Mouse (Mus musculus): ENCODE data around the gene Atp6v0e. TPM values are rescaled to one million over a fixed set of nuclear protein-coding genes. Genes with fewer than 3 reads are reported as not detected.
A peak's percentile ranks its signal among the peaks of the same experiment; 100 is the strongest.

Gene Atp6v0e
- polyA plus RNA-seq, 1 experiment = 112 TPM

- TF ChIP-seq POLR2A (IDR thresholded peaks at IDR 0.05; ENCODE audit: borderline replicate concordance, control insufficient read depth, low read depth, low read length) (no peak), CTCF (IDR thresholded peaks at IDR 0.05; ENCODE audit: control insufficient read depth, insufficient read depth, low read length) (no peak)
- Histone ChIP-seq H3K4me1 (ENCODE audit: control insufficient read depth, insufficient read depth, low read length) (no peaks in the 10 kb centered on the region; the same call in 1 of the 2 replicates), H3K4me3 (replicated peaks; ENCODE audit: control insufficient read depth, low read depth, low read length) (no peak overlapping the region), H3K27ac (ENCODE audit: control insufficient read depth, insufficient read depth, low read depth, low read length, poor library complexity) (no peak overlapping the region; the same call in 1 of the 2 replicates)
- 92% methylated on average over 2 of the region's 2 CpGs for WGBS
Measured at GRCm38 (mm10) chr17:26643993-26644392, 19.0 kb upstream of the Atp6v0e start.

- H3K4me3 ChIP-seq (replicated peaks; ENCODE audit: control insufficient read depth, low read depth, low read length) = no peak overlapping the region
- TF ChIP-seq POLR2A (IDR thresholded peaks at IDR 0.05; ENCODE audit: borderline replicate concordance, control insufficient read depth, low read depth, low read length) = no peak
- no peak for TF ChIP-seq CTCF (IDR thresholded peaks at IDR 0.05; ENCODE audit: control insufficient read depth, insufficient read depth, low read length)
- WGBS = 82% methylated on average over 9 of the region's 9 CpGs
- H3K4me1 ChIP-seq (ENCODE audit: control insufficient read depth, insufficient read depth, low read length) = no peaks in the 10 kb centered on the region; the same call in 1 of the 2 replicates
- no peak overlapping the region for H3K27ac ChIP-seq (ENCODE audit: control insufficient read depth, insufficient read depth, low read depth, low read length, poor library complexity)
Measured at GRCm38 (mm10) chr17:26644509-26645410, 18.3 kb upstream of the Atp6v0e start.

- Histone ChIP-seq H3K4me3 (replicated peaks; ENCODE audit: control insufficient read depth, low read depth, low read length) (no peak overlapping the region), H3K4me1 (ENCODE audit: control insufficient read depth, insufficient read depth, low read length) (no peaks in the 10 kb centered on the region; the same call in 1 of the 2 replicates), H3K27ac (ENCODE audit: control insufficient read depth, insufficient read depth, low read depth, low read length, poor library complexity) (no peak overlapping the region)
- TF ChIP-seq POLR2A (IDR thresholded peaks at IDR 0.05; ENCODE audit: borderline replicate concordance, control insufficient read depth, low read depth, low read length) (no peak), CTCF (IDR thresholded peaks at IDR 0.05; ENCODE audit: control insufficient read depth, insufficient read depth, low read length) (no peak)
- WGBS = 83% methylated on average over 8 of the region's 8 CpGs
Measured at GRCm38 (mm10) chr17:26645411-26645854, 17.6 kb upstream of the Atp6v0e start.

GRCm38 (mm10) chr17:26647283-26647682 is 15.7 kb upstream of the Atp6v0e start:
- no peak for TF ChIP-seq CTCF (IDR thresholded peaks at IDR 0.05; ENCODE audit: control insufficient read depth, insufficient read depth, low read length)
- no peak for TF ChIP-seq POLR2A (IDR thresholded peaks at IDR 0.05; ENCODE audit: borderline replicate concordance, control insufficient read depth, low read depth, low read length)
- H3K4me1 ChIP-seq (ENCODE audit: control insufficient read depth, insufficient read depth, low read length) = no peaks in the 10 kb centered on the region
- no peak overlapping the region for H3K4me3 ChIP-seq (replicated peaks; ENCODE audit: control insufficient read depth, low read depth, low read length)
- WGBS = 68% methylated on average over 13 of the region's 13 CpGs
- no peak overlapping the region for H3K27ac ChIP-seq (ENCODE audit: control insufficient read depth, insufficient read depth, low read depth, low read length, poor library complexity)

- TF ChIP-seq POLR2A (IDR thresholded peaks at IDR 0.05; ENCODE audit: borderline replicate concordance, control insufficient read depth, low read depth, low read length) (no peak), CTCF (IDR thresholded peaks at IDR 0.05; ENCODE audit: control insufficient read depth, insufficient read depth, low read length) (peak; percentile 35; the same call in 1 of the 2 replicates)
- Histone ChIP-seq H3K4me1 (ENCODE audit: control insufficient read depth, insufficient read depth, low read length) (no peaks in the 10 kb centered on the region), H3K4me3 (replicated peaks; ENCODE audit: control insufficient read depth, low read depth, low read length) (no peak overlapping the region), H3K27ac (ENCODE audit: control insufficient read depth, insufficient read depth, low read depth, low read length, poor library complexity) (no peak overlapping the region)
- 75% methylated on average over 4 of the region's 4 CpGs for WGBS
Measured at GRCm38 (mm10) chr17:26649565-26649964, 13.5 kb upstream of the Atp6v0e start.

- Histone ChIP-seq H3K4me1 (ENCODE audit: control insufficient read depth, insufficient read depth, low read length) (no peaks in the 10 kb centered on the region), H3K4me3 (replicated peaks; ENCODE audit: control insufficient read depth, low read depth, low read length) (no peak overlapping the region), H3K27ac (ENCODE audit: control insufficient read depth, insufficient read depth, low read depth, low read length, poor library complexity) (no peak overlapping the region)
- TF ChIP-seq POLR2A (IDR thresholded peaks at IDR 0.05; ENCODE audit: borderline replicate concordance, control insufficient read depth, low read depth, low read length) (no peak), CTCF (IDR thresholded peaks at IDR 0.05; ENCODE audit: control insufficient read depth, insufficient read depth, low read length) (no peak)
- WGBS = 85% methylated on average over 14 of the region's 14 CpGs
Measured at GRCm38 (mm10) chr17:26650451-26651363, 12.3 kb upstream of the Atp6v0e start.

- 39% methylated on average over 20 of the region's 21 CpGs for WGBS
- peaks cover 1% of the 10 kb centered on the region; the same call in 1 of the 2 replicates for H3K4me1 ChIP-seq (ENCODE audit: control insufficient read depth, insufficient read depth, low read length)
- H3K4me3 ChIP-seq (replicated peaks; ENCODE audit: control insufficient read depth, low read depth, low read length) = no peak overlapping the region
- TF ChIP-seq CTCF (IDR thresholded peaks at IDR 0.05; ENCODE audit: control insufficient read depth, insufficient read depth, low read length) (no peak), POLR2A (IDR thresholded peaks at IDR 0.05; ENCODE audit: borderline replicate concordance, control insufficient read depth, low read depth, low read length) (no peak)
- no peak overlapping the region for H3K27ac ChIP-seq (ENCODE audit: control insufficient read depth, insufficient read depth, low read depth, low read length, poor library complexity)
Measured at GRCm38 (mm10) chr17:26658854-26659572, 4.0 kb upstream of the Atp6v0e start.
